Mouse (Mus musculus): ENCODE data around the gene Ddx4. TPM values are rescaled to one million over a fixed set of nuclear protein-coding genes. Genes with fewer than 3 reads are reported as not detected.

The Ddx4 gene
- not detected for total RNA-seq (2021)
- long read RNA-seq, experiment 1 = 0 reads
- long read RNA-seq, experiment 2 = 0 reads

DNA sequence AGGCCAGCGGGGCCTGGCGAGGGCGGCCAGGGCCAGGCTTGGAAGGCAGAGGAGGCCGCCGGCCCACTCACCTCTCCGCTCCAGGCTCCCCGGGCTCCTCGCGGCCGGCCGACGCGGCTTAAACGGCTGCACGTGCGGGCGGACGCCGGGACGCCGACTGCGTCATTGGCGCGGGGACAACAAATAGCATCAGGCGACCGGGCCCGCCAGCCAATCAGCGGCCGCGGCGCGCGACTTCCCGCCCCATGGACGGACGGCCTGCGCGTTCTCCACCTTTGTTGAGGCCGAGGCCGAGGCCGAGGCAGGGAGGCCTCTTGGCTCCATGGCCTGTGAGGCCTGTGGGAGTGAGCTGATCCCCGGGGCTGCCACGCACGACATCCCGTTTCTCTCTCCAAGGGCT lies at the start of gene Ddx4:
Gene Ddx4, minus strand, starts transcription at position 271 of the 400 bp plus-strand sequence.
- DNase-seq = no peak
- TF ChIP-seq CTCF (IDR thresholded peaks at IDR 0.05) = no peak
- Histone ChIP-seq H3K4me3 (no peak within 1 kb of the TSS), H3K27ac (no peak within 1 kb of the TSS)
- intact Hi-C loops (cut with DNase I) = no loop called here

DNA sequence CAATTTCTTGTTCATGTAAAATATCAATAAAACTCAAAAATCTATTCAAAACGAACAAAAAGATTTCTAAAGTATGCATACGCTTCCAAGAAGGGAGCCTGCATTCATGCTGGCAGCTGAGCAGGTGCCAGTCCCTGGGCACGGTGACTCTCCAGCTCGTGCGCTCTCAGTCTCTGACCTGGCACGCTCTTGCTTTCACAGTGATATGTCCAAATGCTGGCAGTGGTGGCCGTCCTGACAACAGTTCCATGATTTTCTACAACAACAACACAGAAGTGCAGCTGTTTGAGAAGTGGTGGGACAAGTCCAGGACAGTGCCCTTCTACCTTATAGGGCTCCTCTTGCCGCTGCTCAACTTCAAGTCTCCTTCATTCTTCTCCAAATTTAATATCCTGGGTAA lies 49.0 kb upstream of the Ddx4 start:
- intact Hi-C loops (cut with DNase I) = no loop called here
- no peak for TF ChIP-seq CTCF (IDR thresholded peaks at IDR 0.05)
- Histone ChIP-seq H3K27ac (peak overlapping the region; percentile 46; the same call in 1 of the 2 replicates), H3K4me3 (no peak overlapping the region)
- peak; percentile 34 for DNase-seq

DNA sequence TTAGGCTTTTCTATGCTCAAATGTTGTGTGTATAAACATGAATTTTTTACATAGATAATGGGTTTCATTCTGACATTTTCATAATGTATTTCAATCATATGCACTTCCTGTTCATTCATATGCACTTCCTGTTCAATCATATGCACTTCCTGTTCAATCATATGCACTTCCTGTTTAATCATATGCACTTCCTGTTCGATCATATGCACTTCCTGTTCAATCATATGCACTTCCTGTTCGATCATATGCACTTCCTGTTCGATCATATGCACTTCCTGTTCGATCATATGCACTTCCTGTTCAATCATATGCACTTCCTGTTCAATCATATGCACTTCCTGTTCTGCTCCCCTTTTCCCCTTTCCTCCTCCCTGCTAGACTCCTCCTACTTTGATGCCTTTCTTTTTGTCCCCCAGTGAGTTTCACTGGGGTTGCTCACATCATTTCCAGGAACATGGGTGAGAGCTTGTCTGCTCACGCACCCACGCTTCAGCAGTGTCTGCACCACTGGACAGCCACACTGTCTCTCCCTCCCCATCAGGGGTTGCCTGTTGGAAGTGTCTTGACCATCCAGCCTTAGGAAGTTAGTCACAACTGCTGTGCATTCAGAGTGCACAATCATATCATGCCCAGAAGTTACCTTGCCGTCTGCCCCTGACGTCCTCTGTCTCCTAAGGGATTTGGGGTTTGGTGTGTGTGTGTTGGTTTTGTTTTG lies 43.4 kb upstream of the Ddx4 start:
- H3K27ac ChIP-seq = no peak overlapping the region
- no peak for TF ChIP-seq CTCF (IDR thresholded peaks at IDR 0.05)
- no peak for DNase-seq
- H3K4me3 ChIP-seq = no peak overlapping the region
- intact Hi-C loops (cut with DNase I) = no loop called here

DNA sequence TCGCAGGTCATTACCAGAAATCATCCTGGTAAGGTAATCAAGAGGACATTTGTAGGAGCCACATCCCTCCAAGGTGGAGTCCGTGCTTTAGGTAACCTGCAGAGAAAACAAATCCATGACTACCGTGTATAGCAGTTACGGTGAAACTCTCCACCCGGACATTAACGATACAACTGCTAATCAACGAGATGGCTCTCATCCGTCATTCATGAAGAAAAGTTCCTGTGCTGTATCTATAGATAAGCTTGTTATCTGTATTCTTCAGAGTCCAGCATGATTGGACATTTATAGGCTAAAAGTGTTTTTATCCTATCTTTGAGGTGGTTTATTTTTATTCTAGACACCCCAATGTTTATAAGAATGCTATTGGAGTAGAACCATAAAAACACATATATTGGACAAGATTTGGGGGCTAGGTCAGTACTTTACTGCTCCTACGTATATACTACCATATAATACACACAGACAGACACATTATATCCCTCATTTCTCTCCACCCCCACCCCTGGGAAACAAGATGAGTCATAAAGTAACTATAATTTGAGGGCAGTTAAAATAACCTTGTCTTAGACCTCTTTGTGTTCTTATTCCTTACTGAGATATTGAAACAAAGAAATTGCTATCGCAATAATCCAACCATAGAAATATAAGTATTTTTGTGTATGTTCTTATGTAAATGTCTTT lies 40.7 kb upstream of the Ddx4 start:
- Histone ChIP-seq H3K4me3 (no peak overlapping the region), H3K27ac (no peak overlapping the region)
- TF ChIP-seq CTCF (IDR thresholded peaks at IDR 0.05) = no peak
- intact Hi-C loops (cut with DNase I) = no loop called here
- no peak for DNase-seq

DNA sequence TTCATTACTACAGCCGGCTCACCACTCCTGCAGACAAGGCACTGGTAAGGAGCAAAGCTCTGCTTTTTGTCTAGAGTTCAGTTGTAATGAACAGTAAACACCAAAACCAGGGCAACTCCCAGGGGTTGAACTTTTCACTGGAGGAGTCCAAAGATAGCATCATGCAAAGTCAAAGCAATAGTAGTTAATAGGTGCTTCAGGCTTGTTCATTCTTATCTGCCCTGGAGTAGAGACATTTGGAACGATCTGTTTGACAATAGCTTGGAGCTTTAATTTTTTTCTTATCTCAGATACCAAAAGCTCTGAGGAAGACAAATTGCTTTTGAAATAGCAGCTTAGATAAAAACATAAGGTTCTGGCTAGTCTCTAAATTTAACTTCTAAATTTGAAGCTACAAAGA lies 33.9 kb upstream of the Ddx4 start:
- no peak for DNase-seq
- Histone ChIP-seq H3K27ac (no peak overlapping the region), H3K4me3 (no peak overlapping the region)
- intact Hi-C loops (cut with DNase I) = no loop called here
- no peak for TF ChIP-seq CTCF (IDR thresholded peaks at IDR 0.05)

DNA sequence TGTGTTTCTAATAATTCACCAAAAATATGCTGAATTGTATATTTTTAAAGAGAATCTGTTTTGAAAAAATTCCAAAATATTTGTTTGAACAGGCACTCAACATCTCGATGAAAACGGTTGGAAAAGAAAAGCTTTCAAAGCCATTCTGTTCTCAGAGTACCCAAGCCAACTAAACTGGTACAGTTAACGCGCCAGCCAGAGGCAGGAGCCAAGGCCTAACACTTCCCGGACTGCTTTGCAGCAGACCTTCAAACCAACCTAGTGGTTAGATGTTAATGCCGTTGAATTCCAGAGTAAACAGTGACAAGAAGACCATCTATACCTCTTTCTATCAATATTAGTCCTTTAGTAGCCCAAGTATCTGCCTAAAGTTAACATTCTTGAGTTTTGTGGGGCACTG lies 31.7 kb upstream of the Ddx4 start:
- Histone ChIP-seq H3K4me3 (no peak overlapping the region), H3K27ac (peak overlapping the region; percentile 58; the same call in 1 of the 2 replicates)
- no peak for TF ChIP-seq CTCF (IDR thresholded peaks at IDR 0.05)
- intact Hi-C loops (cut with DNase I) = no loop called here
- no peak for DNase-seq

DNA sequence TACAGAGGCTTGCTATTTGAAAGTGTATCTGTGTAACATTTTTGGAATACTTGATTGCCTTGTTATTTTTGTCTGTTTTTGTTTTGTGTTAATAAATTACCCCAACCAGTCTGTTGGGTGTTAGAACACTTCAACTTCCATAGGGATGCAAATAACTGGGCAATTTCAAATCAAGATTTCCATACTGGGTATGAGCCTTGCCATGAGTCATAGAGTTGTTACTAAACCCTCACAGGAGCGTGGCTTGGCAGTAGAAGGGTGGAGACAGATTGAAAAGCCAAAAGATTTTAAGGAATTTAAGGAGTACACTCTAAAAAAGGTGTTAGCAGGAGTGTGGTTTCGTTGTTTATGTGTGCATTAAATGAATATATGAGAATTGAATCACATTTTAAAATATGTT lies 31.0 kb upstream of the Ddx4 start:
- TF ChIP-seq CTCF (IDR thresholded peaks at IDR 0.05) = no peak
- no peak for DNase-seq
- H3K27ac ChIP-seq = 0 out of 2 replicates have a peak overlapping the region, but pooled peaks have one; percentile 16
- no peak overlapping the region for H3K4me3 ChIP-seq
- intact Hi-C loops (cut with DNase I) = no loop called here

DNA sequence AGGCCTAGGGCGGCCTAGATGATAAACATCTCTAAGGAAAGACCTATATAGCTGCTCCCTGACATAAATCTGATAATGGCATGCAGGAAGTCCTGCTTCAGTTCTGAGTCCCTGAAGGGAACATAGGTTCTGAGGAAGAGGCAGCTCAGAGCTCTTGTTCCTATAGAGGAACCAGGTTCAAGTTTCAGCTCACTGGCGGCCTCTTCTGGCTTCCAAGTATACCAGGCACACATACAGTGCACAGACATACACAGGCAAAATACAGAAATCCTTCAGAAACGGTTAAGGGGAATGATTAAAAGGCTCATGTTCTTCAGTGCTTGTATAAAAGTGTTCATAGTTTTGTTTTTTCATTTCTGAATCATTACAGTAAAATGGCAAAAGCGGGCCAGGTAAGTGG lies 25.9 kb upstream of the Ddx4 start:
- no peak for DNase-seq
- intact Hi-C loops (cut with DNase I) = loop anchor here (5.0 to 10.0 kb wide), 3 partner anchors 124 to 357 kb away; partner anchors contain the start of genes Cdc20b and Plpp1

DNA sequence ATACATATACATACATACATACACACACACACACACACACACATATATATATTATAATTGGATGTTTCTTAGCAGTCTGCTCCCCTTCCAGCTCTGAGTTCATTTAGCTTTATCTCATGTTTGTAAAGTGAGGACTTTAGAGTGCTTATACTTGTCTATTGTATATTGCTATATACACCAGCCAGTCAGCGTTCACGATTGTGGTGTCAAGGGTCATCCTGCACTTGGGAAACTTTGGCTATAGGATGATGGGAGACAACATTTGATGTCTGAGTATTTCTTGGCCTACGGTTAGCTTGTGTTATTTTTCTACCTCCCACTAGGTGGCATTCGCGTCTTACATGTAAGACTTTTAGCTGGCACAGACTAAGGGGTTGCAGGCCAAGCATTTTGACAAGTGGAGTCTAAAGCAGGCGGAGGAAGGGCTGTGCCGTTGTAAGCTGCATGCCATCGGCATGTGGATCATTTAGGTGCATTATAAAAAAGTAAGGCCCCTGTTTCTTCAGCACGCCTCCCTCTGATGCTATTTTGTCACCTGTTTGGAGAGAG lies 21.7 kb upstream of the Ddx4 start:
- DNase-seq = peak; percentile 69
- Histone ChIP-seq H3K27ac (peak overlapping the region; percentile 62), H3K4me3 (peak overlapping the region; percentile 59)
- intact Hi-C loops (cut with DNase I) = loop anchor here (1.0 to 10.0 kb wide), 3 partner anchors 191 to 361 kb away; partner anchors contain the start of gene Cdc20b
- TF ChIP-seq CTCF (IDR thresholded peaks at IDR 0.05) = peak; percentile 87

More for the DNA sequence above, 25.9 kb upstream of the Ddx4 start:
- Histone ChIP-seq H3K27ac (no peak overlapping the region), H3K4me3 (no peak overlapping the region)
- peak; percentile 12; the same call in 1 of the 2 replicates for TF ChIP-seq CTCF (IDR thresholded peaks at IDR 0.05)

DNA sequence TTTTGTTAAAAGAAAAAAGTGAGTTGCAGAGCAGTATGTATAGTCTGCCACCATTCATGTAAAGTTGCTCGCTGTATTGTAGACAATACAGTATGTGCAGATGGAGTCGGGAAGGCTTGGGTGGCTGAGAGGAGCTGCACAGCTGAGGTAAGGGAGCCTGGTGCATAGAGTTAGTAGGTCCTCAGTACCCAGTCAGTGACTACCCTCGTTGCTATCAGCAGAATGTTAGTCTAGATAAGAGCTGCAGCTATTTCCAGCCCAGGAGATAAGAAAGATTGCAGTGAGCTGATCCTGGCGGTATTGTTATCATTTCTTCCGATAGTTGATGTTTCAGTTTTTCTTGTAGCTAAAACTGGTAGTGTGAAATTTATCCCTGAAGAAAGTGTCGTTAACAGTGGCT lies 20.5 kb upstream of the Ddx4 start:
- no peak for TF ChIP-seq CTCF (IDR thresholded peaks at IDR 0.05)
- intact Hi-C loops (cut with DNase I) = loop anchor here (10.0 kb wide), 2 partner anchors 192 to 362 kb away; partner anchors contain the start of gene Cdc20b
- H3K27ac ChIP-seq = no peak overlapping the region
- DNase-seq = no peak
- no peak overlapping the region for H3K4me3 ChIP-seq

DNA sequence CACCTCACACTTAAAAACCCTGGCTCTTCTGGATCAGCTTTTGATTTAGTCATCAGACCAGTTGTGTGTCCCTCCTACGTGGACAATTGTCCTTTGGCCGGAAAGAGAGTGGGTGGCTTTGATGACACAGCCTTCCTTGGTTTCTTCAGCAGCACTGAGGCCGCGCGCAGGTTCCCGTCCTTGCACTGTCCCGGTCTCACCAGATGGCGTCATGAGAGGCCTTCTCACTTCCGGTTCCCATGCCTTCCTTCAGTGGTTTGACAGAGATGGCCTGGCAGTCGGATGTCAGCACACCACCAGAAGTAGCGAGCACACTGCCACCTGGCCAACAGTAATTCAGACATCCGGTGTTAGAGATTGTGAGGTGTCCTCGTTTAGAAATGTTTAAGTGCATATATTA lies 19.4 kb upstream of the Ddx4 start:
- TF ChIP-seq CTCF (IDR thresholded peaks at IDR 0.05) = 0 out of 2 replicates have a peak, but pooled peaks have one; percentile 1
- Histone ChIP-seq H3K4me3 (no peak overlapping the region), H3K27ac (no peak overlapping the region)
- peak; percentile 19 for DNase-seq
- intact Hi-C loops (cut with DNase I) = loop anchor here (10.0 kb wide), 2 partner anchors 193 to 363 kb away; partner anchors contain the start of gene Cdc20b

DNA sequence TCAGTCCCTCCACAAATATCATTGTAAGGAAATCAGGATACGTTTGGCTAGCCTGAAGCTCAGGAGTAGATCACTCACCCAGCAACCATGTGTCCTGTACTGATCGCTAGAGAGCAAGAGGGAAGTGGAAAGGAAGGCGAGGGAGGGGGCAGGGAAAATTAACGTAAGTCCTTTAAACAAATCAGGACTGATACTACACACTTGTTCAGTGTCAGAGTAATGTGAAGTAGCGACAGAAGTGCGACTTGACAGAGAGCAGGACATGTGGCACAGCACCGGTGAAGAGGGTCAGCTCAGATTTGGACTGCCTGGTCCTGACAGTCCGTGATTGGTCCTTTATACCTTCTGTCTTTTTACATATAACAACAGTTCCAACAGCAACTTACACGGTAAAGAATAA lies 14.9 kb upstream of the Ddx4 start:
- intact Hi-C loops (cut with DNase I) = no loop called here
- H3K27ac ChIP-seq = no peak overlapping the region
- DNase-seq = no peak
- TF ChIP-seq CTCF (IDR thresholded peaks at IDR 0.05) = no peak
- no peak overlapping the region for H3K4me3 ChIP-seq
